Mouse (Mus musculus) embryo, embryonic 9.5 days (tissue): Measurements from ENCODE around the gene Depdc5.
A peak's percentile ranks its signal among the peaks of the same experiment; 100 is the strongest.
"Not testable (repeated sequence)": the region's sequence is repeated elsewhere in the genome, so short reads cannot be mapped to it uniquely, and the experiment has no call there.

Experiments used
- DNase-seq: peaks from one replicate; pipeline ENCODE4 v3.0.0-alpha.2; 2017; ENCODE audit errors: extremely low spot score

Depdc5 gene

GRCm38 (mm10) chr5:32863253-32864228 lies at the start of gene Depdc5:
TSS of gene Depdc5 (plus strand) at chr5:32863701.
- DNase-seq, result peak; percentile 97

DNA sequence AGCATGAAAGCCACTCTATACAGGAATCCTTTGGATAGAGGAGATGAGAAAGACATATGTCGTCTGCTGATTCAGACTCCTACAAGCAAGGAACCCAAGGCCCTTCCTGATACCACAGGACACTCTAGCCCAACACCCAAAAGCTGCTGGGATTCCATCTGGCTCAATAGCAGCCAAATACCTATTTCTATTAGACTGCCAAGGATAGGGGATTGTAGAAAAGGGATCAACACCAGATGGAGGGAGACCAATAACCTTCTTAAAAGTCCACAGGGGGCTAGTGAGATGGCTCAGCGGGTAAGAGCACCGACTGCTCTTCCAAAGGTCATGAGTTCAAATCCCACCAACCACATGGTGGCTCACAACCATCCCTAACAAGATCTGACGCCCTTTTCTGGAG lies 48.1 kb upstream of the Depdc5 start:
- no peak for DNase-seq

DNA sequence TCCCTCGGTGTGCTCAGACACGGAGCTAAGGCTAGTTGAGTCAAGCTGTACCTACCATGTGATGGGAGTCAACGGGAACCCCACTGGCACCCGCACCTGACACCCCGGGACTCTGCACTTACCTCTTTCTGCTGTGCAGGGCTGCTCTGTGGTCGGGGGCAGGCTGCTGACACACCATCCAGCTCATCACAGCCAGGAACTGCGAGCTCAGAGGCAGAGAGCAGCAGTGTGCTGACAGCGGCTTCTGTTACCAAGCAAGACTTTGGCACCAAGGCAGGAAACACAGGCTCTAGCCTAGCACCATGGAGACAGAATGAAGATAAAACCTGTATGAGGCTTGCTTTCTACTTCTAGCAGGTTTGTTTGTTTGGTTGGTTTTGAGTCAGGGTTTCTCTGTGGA lies 43.0 kb upstream of the Depdc5 start:
- DNase-seq, result no peak

DNA sequence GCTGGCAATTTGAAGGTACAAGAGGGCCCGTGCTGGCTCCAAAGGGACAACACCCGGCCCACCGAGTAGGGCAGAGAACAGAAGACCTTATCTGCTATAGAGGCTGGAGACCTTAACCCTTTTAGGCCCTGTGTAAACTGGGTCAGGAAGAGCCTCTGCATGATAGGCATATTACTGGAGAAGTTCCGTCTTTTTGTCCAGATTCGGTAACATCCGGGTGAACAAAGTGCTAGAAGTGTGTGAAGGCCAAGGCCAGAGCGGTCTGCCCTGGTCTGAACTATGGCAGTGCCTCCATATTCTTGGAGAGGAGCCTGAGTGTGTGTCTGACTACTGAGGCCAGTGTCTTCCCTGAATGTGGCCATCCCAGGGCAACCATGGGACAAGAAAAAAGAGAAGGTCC lies 36.5 kb upstream of the Depdc5 start, which contains the start of gene Gm20671:
Gm20671 (minus strand) TSS at position 101 of the 400 bp plus-strand sequence.
- no peak for DNase-seq

GRCm38 (mm10) chr5:32828766-32829165 lies 34.7 kb upstream of the Depdc5 start:
- not testable (repeated sequence) for DNase-seq

DNA sequence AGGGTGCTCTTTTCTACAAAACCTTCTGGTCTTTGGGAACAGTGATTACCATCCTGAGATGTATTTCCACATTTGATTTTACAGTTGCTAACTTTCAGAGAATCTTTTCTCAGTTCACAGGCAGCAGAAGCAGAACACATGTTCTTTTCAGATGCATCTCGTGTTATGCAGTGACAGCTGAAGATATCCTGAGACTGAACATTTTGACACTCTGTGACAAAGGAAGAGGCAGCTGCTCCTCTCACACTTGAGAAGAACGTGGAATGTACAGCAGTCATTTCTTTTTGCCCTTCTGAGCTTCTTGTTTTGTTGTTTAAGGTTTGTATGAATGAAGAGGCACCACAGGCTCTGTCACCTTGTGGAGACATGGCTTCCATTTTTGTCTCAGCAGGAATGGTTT lies 33.4 kb upstream of the Depdc5 start:
- no peak for DNase-seq

DNA sequence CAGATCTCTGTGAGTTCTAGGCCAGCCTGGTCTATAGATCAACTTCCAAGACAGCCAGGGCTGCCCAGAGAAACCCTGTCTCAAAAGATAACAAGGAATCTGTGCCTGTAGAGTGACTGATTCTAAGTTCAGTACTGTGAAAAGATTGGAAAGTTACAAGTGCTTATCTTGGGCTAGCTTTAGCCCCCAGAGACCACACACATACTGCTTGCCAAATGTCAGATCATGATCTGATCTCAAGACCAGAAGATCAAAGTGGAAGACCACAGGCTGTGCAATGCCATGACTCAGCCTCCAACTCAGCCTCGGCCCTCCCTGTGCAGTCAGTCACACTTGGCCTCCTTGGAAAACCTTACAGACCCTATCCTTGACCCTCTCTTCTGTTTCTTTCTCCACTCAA lies 29.0 kb upstream of the Depdc5 start:
- DNase-seq, result no peak

GRCm38 (mm10) chr5:32836976-32837375 lies 26.5 kb upstream of the Depdc5 start:
- DNase-seq, result no peak

DNA sequence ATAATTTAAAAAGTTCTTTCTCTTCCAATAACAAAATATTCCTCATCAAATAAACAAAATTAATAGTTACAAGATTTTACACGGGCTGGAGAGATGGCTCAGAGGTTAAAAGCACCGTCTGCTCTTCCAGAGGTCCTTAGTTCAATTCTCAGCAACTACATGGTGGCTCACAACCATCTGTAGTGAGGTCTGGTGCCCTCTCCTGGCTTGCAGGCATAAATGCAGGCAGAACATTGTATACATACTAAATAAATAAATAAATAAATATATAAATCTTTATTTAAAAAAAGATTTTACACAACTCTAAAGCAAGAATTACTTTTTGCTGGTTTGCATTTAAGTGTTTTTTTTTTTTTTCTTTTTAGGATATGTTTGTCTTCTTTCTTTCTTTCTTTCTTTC lies 23.5 kb upstream of the Depdc5 start:
- no peak for DNase-seq

DNA sequence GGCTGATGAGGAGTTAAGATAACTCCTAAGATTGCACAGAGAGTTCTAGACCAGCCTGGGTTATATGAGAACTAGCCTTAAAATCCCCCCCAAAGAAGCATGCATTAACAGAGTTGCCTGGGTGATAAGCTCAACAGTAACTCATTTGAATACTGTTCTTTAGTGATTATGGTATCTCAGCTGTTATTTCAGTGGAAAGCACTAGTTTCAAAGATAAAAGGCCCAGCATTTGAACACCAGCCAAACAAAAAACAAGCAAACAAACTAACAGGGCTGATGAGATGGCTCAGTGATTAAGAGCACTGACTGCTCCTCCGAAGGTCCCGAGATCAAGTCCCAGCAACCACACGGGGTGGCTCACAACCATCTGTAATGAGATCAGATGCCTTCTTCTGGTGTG lies 14.3 kb upstream of the Depdc5 start:
- DNase-seq, result no peak

DNA sequence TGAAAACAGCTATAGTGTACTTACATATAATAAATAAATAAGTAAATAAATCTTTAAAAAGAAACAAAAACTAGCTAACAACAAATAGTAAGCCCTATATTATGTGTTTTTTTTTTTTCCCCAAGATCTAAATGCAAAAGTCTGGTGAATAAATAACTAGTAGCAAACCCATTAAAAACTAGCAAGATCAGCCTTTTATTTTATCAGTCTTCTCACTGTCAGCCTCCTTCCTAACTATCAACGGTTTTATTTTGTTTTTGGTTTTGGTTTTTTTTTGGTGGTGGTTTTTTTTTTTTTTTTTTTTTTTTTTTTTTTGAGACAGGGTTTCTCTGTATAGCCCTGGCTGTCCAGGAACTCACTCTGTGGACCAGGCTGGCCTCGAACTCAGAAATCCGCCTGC lies 13.9 kb upstream of the Depdc5 start:
- DNase-seq, result not testable (repeated sequence)

GRCm38 (mm10) chr5:32852026-32852425 lies 11.5 kb upstream of the Depdc5 start:
- no peak for DNase-seq

- peak; percentile 99 for DNase-seq
These were observed 9.6 kb upstream of the Depdc5 start, which contains the start of gene Prr14l for GRCm38 (mm10) chr5:32853731-32854507. TSS of gene Prr14l (minus strand) at chr5:32854256.

DNA sequence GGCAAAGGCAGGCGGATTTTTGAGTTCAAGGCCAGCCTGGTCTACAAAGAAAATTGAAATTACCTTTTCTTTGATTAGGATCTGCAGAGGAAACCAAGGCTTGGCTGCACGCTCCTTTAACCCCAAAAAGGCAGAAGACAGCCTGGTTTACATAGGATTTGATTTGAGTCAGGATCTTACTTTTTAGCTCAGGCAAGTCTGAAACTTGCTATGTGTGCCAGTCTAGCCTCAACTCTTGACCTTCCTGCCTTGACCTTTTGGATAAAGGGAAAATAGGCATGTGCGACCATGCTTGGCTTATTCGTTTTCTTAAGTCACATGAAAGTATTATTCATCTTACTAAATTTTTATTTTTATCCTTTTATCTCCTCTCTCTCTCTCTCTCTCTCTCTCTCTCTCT lies 8.7 kb upstream of the Depdc5 start:
- DNase-seq, result no peak

- DNase-seq, result not testable (repeated sequence)
These were observed 8.2 kb upstream of the Depdc5 start for GRCm38 (mm10) chr5:32855274-32855673.

DNA sequence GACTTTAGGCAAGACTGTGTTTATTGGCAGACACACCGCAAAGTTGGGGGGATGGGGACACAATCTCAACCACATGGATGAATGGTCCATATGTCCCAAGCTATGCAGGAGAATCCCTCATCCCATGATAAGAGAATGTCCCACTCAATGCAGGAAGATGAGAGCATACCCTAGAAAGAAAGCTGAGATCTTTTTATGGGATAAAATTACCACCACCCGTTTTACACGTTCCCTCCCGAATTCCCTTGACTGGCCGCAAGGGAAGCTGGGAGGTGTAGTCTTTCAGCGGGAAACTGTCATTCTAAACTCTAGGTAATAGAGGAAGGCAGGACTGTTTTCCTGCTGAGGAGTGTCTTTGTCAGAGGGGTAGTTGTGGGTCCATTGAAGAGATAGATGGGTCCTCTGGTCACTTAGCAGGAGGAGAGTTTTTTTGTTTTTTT lies 5.7 kb upstream of the Depdc5 start:
- DNase-seq, result peak; percentile 58

DNA sequence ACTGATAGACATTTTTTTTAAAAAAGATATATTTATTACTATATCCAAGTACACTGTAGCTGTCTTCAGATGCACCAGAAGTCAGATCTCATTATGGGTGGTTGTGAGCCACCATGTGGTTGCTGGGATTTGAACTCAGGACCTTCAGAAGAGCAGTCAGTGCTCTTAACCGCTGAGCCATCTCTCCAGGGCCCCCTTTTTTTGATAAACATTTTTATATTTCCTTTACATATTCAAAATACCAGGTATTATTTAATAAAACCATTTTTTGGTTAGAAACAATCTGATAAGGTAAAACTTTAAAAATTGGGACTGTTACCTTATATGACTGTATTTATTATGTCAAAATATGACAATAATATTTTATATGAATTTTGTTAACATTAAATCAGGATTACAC lies 2.4 kb upstream of the Depdc5 start:
- no peak for DNase-seq

GRCm38 (mm10) chr5:32862469-32863132 lies 900 bp upstream of the Depdc5 start:
- peak; percentile 2 for DNase-seq

GRCm38 (mm10) chr5:32869389-32870024 lies 6.0 kb downstream of the Depdc5 start:
- no peak for DNase-seq

- no peak for DNase-seq
These were observed 8.8 kb downstream of the Depdc5 start for GRCm38 (mm10) chr5:32872346-32872745.

DNA sequence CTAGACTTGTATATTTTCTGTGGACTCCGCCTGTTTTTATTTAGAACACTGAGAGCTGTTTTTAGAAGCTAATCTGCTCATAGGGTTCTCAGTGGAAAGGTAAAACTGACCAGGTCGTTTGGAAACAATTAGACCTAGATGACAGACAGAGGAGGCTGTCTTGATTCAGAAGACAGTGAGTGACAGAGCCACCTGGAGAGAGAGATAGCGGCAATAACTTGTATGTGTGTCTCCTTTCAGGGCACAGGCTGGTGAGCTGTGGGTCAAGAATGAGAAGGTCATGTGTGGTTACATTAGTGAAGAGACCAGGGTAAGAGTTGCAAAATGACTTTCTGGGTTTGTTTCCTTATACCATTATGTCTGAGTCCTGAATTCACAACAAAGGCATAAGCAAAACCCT lies 23.2 kb downstream of the Depdc5 start:
- no peak for DNase-seq
